Mouse (Mus musculus): ENCODE measurements at regions not wholly inside any gene's neighbourhood (a gene's known extent, or its start where the extent isn't known, plus 50 kb on each side); places are given as distances from the start of the nearest gene placed in this dataset.

GRCm38 (mm10) chr12:90946528-90946918 is 208.3 kb upstream of the Dio2 start:
- TF ChIP-seq POLR2A (IDR thresholded peaks at IDR 0.05; ENCODE audit: insufficient read depth, low read depth, low read length) (no peak), EP300 (IDR thresholded peaks at IDR 0.05; ENCODE audit: insufficient read depth, low read depth, low read length) (no peak), CTCF (IDR thresholded peaks at IDR 0.05) (no peak)
